Mouse (Mus musculus): ENCODE data around the gene Ogfr. TPM values are rescaled to one million over a fixed set of nuclear protein-coding genes. Genes with fewer than 3 reads are reported as not detected.

Gene Ogfr
- polyA plus RNA-seq, 1 experiment from 2014 or later, result 73.1 TPM

DNA sequence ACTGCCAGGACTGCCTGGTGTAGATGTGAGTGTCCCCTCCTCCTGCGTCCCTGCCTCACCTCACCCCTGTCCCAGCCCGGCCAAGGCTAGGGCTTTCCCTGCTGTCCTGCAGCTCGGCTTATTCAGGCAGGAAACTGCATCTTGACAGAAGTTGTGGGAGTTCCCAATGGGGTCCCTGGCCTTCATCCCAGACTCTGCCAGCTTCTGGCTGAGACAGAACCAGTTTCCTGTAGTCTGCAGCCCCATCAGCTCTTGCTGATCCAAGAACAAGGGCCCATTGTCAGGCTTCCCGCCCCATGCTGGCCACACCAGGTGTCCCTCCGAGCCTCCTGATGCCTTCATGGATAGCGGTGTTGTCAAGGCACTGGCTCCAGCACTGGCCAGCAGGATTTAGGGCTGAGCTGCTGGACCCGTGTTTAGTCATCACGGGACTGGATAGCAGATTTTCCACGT, 11.6 kb downstream of the Ogfr start:
- no peak for DNase-seq (ENCODE audit: low spot score)

DNA sequence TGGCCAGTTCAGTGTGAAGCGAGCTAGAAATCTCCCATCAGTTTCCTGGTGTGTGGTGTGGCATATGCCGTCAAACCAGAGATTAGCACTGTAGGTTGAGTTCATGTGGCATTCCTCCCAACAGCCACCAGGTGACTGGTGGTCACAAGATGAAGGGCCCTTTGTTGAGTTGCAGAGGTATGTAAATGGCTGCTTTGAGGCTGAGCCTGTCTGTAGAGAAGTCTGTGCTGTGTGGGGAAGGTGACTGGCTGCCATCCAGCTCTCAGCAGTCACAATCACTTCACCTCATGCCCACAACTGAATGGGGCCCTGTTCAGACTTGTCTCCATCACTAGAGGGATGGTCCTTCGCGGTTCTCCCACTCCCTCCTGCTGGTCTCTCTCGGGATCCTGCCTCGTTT, 15.7 kb downstream of the Ogfr start:
- DNase-seq (ENCODE audit: low spot score), result peak; percentile 17

DNA sequence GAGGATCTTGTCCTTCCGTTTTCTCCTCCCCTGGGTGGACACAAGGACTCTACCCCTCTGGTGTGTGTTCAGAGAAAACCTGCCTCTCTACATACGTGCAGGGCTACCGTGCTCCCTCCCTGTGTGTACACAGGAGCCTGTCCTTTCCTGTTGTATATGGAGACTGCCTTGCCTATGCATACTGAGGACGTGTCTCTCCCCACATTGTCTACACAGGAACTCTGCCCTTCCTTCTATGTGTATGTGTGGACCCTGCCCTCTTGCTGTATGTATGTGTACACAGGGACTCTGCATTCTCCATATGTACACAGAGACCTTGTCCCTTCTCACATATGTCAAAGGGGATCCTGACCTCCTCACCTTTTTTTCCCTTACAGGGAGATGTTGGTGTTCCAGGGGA, 21.2 kb downstream of the Ogfr start:
- DNase-seq (ENCODE audit: low spot score), result no peak

DNA sequence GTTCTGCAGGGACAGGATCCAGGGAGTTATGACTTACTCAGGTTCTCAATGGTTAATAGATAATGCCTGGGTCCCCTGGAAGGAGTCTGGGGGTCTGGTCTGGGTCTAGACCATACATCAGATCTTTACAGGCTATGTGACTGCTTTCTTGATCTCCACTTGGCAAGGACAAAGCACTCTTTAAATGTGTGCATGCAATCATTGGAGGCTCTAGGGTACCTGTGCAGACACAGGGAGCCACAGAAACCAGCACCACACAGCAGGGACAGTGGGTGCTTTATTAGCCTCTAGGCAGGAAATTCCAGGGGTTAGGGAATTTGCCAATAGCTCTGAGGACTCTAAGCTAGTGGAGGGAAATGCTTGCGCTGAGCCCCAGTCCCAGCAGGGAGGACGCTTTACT, 22.8 kb downstream of the Ogfr start:
- no peak for DNase-seq (ENCODE audit: low spot score)

DNA sequence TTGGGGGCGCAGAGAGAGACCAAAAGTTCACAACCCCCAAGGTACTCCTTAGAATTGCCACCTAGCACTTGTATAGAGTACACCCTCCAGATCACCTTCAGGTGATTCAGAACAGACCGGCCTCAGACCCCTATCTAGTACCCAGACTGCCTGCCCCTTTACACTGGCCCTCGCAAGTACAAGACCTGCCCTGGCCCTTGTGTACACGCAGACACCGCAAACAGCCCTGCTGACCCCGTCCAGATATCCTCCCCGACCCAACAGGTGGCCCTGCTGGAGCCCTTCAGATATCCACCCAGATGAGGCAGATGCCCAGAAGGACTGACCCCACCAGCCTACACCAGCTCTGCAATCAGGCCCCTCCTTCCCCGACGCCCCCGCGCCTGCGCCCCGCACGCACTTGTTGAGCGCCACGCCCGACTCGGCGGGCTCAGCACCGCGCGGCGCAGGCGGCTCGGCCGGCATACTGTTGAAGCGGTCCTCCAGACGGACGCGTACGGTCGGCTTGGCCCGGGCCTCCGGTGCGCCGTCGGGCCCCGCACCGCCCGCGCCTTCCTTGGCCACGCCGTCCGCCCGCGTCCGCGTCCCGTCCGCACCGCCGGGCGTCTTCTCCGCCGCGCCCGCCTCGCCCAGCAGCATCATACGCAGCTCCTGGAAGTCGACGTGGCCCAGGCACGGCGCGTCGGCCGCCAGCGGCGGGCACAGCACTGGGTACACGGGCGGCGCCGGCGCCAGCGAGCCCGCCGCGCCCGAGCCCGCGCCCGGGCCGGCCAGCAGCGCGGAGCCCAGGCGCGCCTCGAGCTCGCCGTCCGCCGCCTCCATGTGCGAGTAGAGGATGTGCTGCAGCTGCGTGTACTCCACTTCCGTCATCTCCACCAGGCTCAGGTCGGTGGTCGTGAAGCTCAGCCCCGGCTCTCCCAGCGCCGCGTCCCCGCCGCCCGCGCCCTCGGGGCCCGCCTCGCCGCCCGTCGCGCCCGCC, 52.8 kb downstream of the Ogfr start:
- no peak for DNase-seq (ENCODE audit: low spot score)

DNA sequence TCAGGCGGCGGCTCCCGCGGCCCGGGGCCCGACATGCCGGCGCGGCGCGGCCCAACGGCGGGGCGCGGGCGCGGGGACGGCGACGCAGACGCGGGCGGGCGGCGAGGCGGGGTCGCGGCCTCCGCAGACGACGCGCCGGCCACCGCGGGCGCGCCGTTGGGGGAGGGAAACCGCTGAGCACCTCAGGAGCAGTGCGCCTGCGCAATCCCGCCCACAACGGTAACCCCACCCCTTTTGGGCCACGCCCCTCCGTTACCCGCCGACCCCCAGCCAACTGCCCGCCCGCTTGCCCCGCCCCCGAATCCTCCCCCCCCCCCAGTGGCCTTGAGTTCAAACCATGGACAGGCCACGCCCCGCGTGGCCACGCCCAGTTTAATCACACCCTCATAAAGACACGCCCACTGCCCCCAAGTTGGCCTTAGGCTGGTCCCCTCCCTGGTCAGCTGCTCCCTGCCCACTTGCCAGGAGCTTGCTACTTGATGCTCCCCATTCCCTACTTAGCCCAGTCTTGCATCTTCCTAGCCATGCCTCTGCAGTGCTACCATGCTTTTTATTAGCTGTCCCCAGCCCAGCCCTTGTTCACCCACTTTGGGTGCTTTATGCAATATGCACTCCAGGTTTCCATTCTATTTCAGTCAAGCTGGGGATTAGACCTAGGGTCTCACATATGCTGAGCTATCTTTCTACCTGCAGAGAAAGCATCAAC, 53.7 kb downstream of the Ogfr start, which contains the start of gene Tcfl5:
Gene Tcfl5 (minus strand): TSS at position 154 of the 706 bp plus-strand sequence.
- no peak for DNase-seq (ENCODE audit: low spot score)

DNA sequence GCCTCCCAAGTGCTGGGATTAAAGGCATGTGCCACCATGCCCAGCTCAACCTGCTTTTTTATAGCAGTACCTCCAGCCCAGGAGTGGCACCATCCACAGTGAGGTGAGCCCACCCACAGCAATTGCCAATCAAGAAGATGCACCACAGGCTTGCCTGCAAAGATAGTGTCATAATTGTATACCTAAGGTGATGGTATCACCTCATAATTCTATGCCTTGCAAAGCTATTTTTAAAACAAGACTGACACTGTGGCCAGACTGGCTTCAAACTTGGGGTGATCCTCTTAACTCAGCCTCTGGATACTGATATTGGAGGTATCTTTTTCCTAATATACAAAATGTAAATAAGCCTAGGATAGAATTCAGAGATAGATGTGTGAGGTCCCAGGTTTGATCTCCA, 54.6 kb downstream of the Ogfr start:
- DNase-seq (ENCODE audit: low spot score), result no peak

Other genes with a start within 250 kb of the Ogfr start
- gene Slco4a1, start 133.0 kb upstream of the Ogfr start, polyA plus RNA-seq (2015; fragmentation: Nextera tagmentation; extraction: Ambion mirVana), result 8.1 and 8.9 TPM in 2 replicates
- gene Ntsr1, start 89.3 kb upstream of the Ogfr start, polyA plus RNA-seq (2015; fragmentation: Nextera tagmentation; extraction: Ambion mirVana), result 0.04 and 0.10 TPM in 2 replicates
- 44.8 and 51.1 TPM in 2 replicates for gene Mrgbp, start 7.9 kb upstream of the Ogfr start, polyA plus RNA-seq (2015; fragmentation: Nextera tagmentation; extraction: Ambion mirVana)
- gene Col9a3, start 8.5 kb downstream of the Ogfr start, polyA plus RNA-seq (2015; fragmentation: Nextera tagmentation; extraction: Ambion mirVana), result 1.2 and 1.3 TPM in 2 replicates
- gene Tcfl5, start 53.5 kb downstream of the Ogfr start, polyA plus RNA-seq (2015; fragmentation: Nextera tagmentation; extraction: Ambion mirVana), result 0.14 TPM in 1 of 2 replicates, not detected in the other
- gene Dido1, start 120.8 kb downstream of the Ogfr start, polyA plus RNA-seq (2015; fragmentation: Nextera tagmentation; extraction: Ambion mirVana), result 25.6 and 32.2 TPM in 2 replicates
- 50.5 and 53.1 TPM in 2 replicates for gene Gid8, start 120.9 kb downstream of the Ogfr start, polyA plus RNA-seq (2015; fragmentation: Nextera tagmentation; extraction: Ambion mirVana)
- gene Slc17a9, start 136.0 kb downstream of the Ogfr start, polyA plus RNA-seq (2015; fragmentation: Nextera tagmentation; extraction: Ambion mirVana), result 2.6 and 3.1 TPM in 2 replicates
- 0.17 and 0.19 TPM in 2 replicates for gene Bhlhe23, start 187.7 kb downstream of the Ogfr start, polyA plus RNA-seq (2015; fragmentation: Nextera tagmentation; extraction: Ambion mirVana)